Mouse (Mus musculus) hindbrain, embryonic 11.5 days (tissue): ENCODE data around the gene Ppp2r3a. TPM values are rescaled to one million over a fixed set of nuclear protein-coding genes. Genes with fewer than 3 reads are reported as not detected.

Experiments
- ATAC-seq: fragments of 200-750 bp; cut with Nextera tagmentation; 2 replicates; pipeline ENCODE4 v1.8.0; 2017; ENCODE audit warnings: mild to moderate bottlenecking, moderate TSS enrichment, moderate library complexity; ENCODE audit not compliant: low FRiP score
- DNase-seq: peaks from one replicate; pipeline ENCODE4 v3.0.0-alpha.2; 2015; ENCODE audit warnings: low spot score
- H3K27ac ChIP-seq: fragments of 300-500 bp; sonication (generic); 2 replicates; pipeline ENCODE4 v1.5.1; 2014; ENCODE audit warnings: mild to moderate bottlenecking, low read depth, low read length
- H3K27me3 ChIP-seq: fragments of 300-500 bp; sonication (generic); 2 replicates; pipeline ENCODE4 v1.6.1; 2014; ENCODE audit warnings: mild to moderate bottlenecking, low read length, moderate library complexity, mixed read lengths; ENCODE audit not compliant: control insufficient read depth, insufficient read depth
- H3K36me3 ChIP-seq: fragments of 300-500 bp; sonication (generic); 2 replicates; pipeline ENCODE4 v1.6.1; 2014; ENCODE audit warnings: mild to moderate bottlenecking, low read length, moderate library complexity, mixed read lengths; ENCODE audit not compliant: control insufficient read depth, insufficient read depth
- H3K4me1 ChIP-seq: fragments of 300-500 bp; sonication (generic); replicated peaks from 2 replicates; pipeline ENCODE4 v1.6.1; 2014; ENCODE audit warnings: low read length, mixed read lengths; ENCODE audit not compliant: control insufficient read depth, insufficient read depth
- H3K4me2 ChIP-seq: fragments of 300-500 bp; sonication (generic); replicated peaks from 2 replicates; pipeline ENCODE4 v1.6.1; 2014; ENCODE audit warnings: mild to moderate bottlenecking, low read depth, low read length
- H3K4me3 ChIP-seq: fragments of 300-500 bp; sonication (generic); 2 replicates; pipeline ENCODE4 v1.5.1; 2014; ENCODE audit warnings: low read depth, low read length
- H3K9ac ChIP-seq: fragments of 300-500 bp; sonication (generic); 2 replicates; pipeline ENCODE4 v1.6.1; 2014; ENCODE audit warnings: low read depth, low read length
- H3K9me3 ChIP-seq: fragments of 300-500 bp; sonication (generic); 2 replicates; pipeline ENCODE4 v1.6.1; 2016; ENCODE audit warnings: low read length; ENCODE audit not compliant: control insufficient read depth
- WGBS: fragments of 180-500 bp; shearing (Covaris S2); extraction: QIAGEN DNeasy Blood & Tissue Kit; methylation state at CpG from one replicate; pipeline ENCODE4 v1.1.7; 2014; 5-methylcytosine and 5-hydroxymethylcytosine counted together
- polyA plus RNA-seq: library from polyadenylated mRNA; unstranded; fragments of >200 nt; fragmentation: Nextera tagmentation; extraction: Ambion mirVana; gene quantifications from 2 replicates; pipeline ENCODE4 v1.2.1, GENCODE M21; 2014

Gene Ppp2r3a
- polyA plus RNA-seq, 1 experiment from 2014 or later: 21.4 TPM

- Histone ChIP-seq H3K36me3 (no peaks in the 10 kb centered on the region), H3K9ac (no peak overlapping the region), H3K9me3 (no peaks in the 10 kb centered on the region), H3K4me2 (no peak overlapping the region), H3K4me3 (no peak overlapping the region), H3K27me3 (no peaks in the 10 kb centered on the region), H3K4me1 (no peaks in the 10 kb centered on the region), H3K27ac (no peak overlapping the region)
- DNase-seq (no peak), ATAC-seq (no peak)
- 92% methylated on average over 5 of the region's 5 CpGs for WGBS
These were observed 6.1 kb downstream of the Ppp2r3a start for GRCm38 (mm10) chr9:101245493-101245892.

- H3K4me2 ChIP-seq: no peak overlapping the region
- H3K9me3 ChIP-seq: no peaks in the 10 kb centered on the region
- no peak overlapping the region for H3K9ac ChIP-seq
- H3K4me1 ChIP-seq: no peaks in the 10 kb centered on the region
- H3K27ac ChIP-seq: no peak overlapping the region
- DNase-seq (no peak), ATAC-seq (no peak)
- no peaks in the 10 kb centered on the region for H3K27me3 ChIP-seq
- H3K36me3 ChIP-seq: no peaks in the 10 kb centered on the region
- WGBS: 70% methylated on average over 2 of the region's 2 CpGs
- H3K4me3 ChIP-seq: no peak overlapping the region
These were observed 7.9 kb downstream of the Ppp2r3a start for GRCm38 (mm10) chr9:101243711-101244110.

GRCm38 (mm10) chr9:101240161-101240560, 11.4 kb downstream of the Ppp2r3a start:
- 82% methylated on average over 3 of the region's 3 CpGs for WGBS
- Histone ChIP-seq H3K4me1 (no peaks in the 10 kb centered on the region), H3K9ac (no peak overlapping the region), H3K4me3 (no peak overlapping the region), H3K9me3 (no peaks in the 10 kb centered on the region), H3K27me3 (no peaks in the 10 kb centered on the region), H3K27ac (no peak overlapping the region), H3K4me2 (no peak overlapping the region), H3K36me3 (no peaks in the 10 kb centered on the region)
- no peak for ATAC-seq
- DNase-seq: no peak

GRCm38 (mm10) chr9:101235786-101236185, 15.8 kb downstream of the Ppp2r3a start:
- no peak overlapping the region for H3K9ac ChIP-seq
- H3K27ac ChIP-seq: no peak overlapping the region
- DNase-seq: no peak
- no peaks in the 10 kb centered on the region for H3K27me3 ChIP-seq
- no peak overlapping the region for H3K4me3 ChIP-seq
- 83% methylated on average over 2 of the region's 2 CpGs for WGBS
- no peaks in the 10 kb centered on the region for H3K4me1 ChIP-seq
- no peaks in the 10 kb centered on the region for H3K36me3 ChIP-seq
- H3K9me3 ChIP-seq: no peaks in the 10 kb centered on the region
- no peak for ATAC-seq
- H3K4me2 ChIP-seq: no peak overlapping the region

- DNase-seq (no peak), ATAC-seq (no peak)
- no peak overlapping the region for H3K27ac ChIP-seq
- no peaks in the 10 kb centered on the region for H3K9me3 ChIP-seq
- H3K4me1 ChIP-seq: no peaks in the 10 kb centered on the region
- H3K36me3 ChIP-seq: no peaks in the 10 kb centered on the region
- no peak overlapping the region for H3K4me2 ChIP-seq
- WGBS: 78% methylated on average over 6 of the region's 6 CpGs
- no peak overlapping the region for H3K9ac ChIP-seq
- H3K4me3 ChIP-seq: no peak overlapping the region
- no peaks in the 10 kb centered on the region for H3K27me3 ChIP-seq
These were observed 19.6 kb downstream of the Ppp2r3a start for GRCm38 (mm10) chr9:101232034-101232433.

GRCm38 (mm10) chr9:101230028-101230427, 21.6 kb downstream of the Ppp2r3a start:
- Histone ChIP-seq H3K4me1 (no peaks in the 10 kb centered on the region), H3K4me3 (no peak overlapping the region), H3K9ac (no peak overlapping the region), H3K4me2 (no peak overlapping the region), H3K27ac (no peak overlapping the region), H3K9me3 (no peaks in the 10 kb centered on the region), H3K36me3 (no peaks in the 10 kb centered on the region), H3K27me3 (no peaks in the 10 kb centered on the region)
- 88% methylated on average over 3 of the region's 3 CpGs for WGBS
- ATAC-seq: no peak
- DNase-seq: no peak

GRCm38 (mm10) chr9:101228892-101229291, 22.7 kb downstream of the Ppp2r3a start:
- no peaks in the 10 kb centered on the region for H3K36me3 ChIP-seq
- H3K4me1 ChIP-seq: no peaks in the 10 kb centered on the region
- DNase-seq (no peak), ATAC-seq (no peak)
- H3K9ac ChIP-seq: no peak overlapping the region
- H3K27me3 ChIP-seq: no peaks in the 10 kb centered on the region
- H3K4me2 ChIP-seq: no peak overlapping the region
- H3K9me3 ChIP-seq: no peaks in the 10 kb centered on the region
- H3K4me3 ChIP-seq: no peak overlapping the region
- no peak overlapping the region for H3K27ac ChIP-seq

GRCm38 (mm10) chr9:101207984-101208383, 43.6 kb downstream of the Ppp2r3a start:
- no peak overlapping the region for H3K9ac ChIP-seq
- H3K4me1 ChIP-seq: no peaks in the 10 kb centered on the region
- no peaks in the 10 kb centered on the region for H3K36me3 ChIP-seq
- WGBS: 17% methylated on average over 1 of the region's 1 CpGs
- no peak overlapping the region for H3K4me2 ChIP-seq
- DNase-seq: no peak
- H3K9me3 ChIP-seq: no peaks in the 10 kb centered on the region
- no peak for ATAC-seq
- no peaks in the 10 kb centered on the region for H3K27me3 ChIP-seq
- H3K27ac ChIP-seq: no peak overlapping the region
- no peak overlapping the region for H3K4me3 ChIP-seq

- no peak overlapping the region for H3K4me3 ChIP-seq
- no peaks in the 10 kb centered on the region for H3K4me1 ChIP-seq
- DNase-seq: no peak
- H3K27me3 ChIP-seq: no peaks in the 10 kb centered on the region
- no peak overlapping the region for H3K9ac ChIP-seq
- WGBS: 78% methylated on average over 4 of the region's 4 CpGs
- no peak overlapping the region for H3K4me2 ChIP-seq
- no peaks in the 10 kb centered on the region for H3K9me3 ChIP-seq
- ATAC-seq: no peak
- H3K27ac ChIP-seq: no peak overlapping the region
- no peaks in the 10 kb centered on the region for H3K36me3 ChIP-seq
These were observed 45.1 kb downstream of the Ppp2r3a start for GRCm38 (mm10) chr9:101206516-101206915.
